Mouse (Mus musculus): ENCODE measurements around the gene Sfxn3.

DNA sequence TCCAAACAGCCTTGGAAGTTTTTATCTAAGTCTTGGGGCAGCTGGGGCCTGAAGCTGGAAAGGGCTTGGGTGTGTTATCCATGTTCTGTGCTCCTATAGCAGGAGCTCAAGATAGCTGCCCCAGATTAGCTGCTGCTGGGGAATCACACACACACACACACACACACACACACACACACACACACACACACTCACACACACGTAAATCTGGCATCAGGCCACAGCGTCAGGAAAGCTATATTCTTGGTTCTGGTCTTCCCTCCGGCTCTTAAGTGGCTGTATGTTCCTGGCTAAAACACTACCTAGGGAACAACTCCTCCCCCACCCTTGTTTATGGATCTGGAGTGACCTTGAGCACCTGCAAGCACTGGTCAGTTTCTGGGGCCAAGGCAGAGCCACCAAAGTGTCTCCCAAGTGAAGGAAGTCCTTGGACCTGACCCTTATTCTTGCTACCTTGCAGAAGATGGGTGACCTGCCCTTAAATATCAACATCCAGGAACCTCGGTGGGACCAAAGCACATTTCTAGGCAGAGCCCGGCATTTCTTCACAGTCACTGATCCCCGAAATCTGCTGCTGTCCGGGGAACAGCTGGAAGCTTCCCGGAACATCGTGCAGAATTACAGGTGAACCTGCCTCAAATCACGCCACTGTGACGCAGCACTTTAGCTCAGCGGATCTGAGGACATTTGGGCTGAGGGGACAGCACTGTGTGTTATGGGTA is 1.5 kb downstream of the Sfxn3 start:
- TF ChIP-seq POLR2A (IDR thresholded peaks at IDR 0.05; ENCODE audit: borderline replicate concordance, insufficient read depth, low read length) (no peak), CTCF (IDR thresholded peaks at IDR 0.05; ENCODE audit: borderline replicate concordance, insufficient read depth, low read depth, low read length) (no peak)
